Mouse (Mus musculus): ENCODE measurements around the gene Zfp503.

DNA sequence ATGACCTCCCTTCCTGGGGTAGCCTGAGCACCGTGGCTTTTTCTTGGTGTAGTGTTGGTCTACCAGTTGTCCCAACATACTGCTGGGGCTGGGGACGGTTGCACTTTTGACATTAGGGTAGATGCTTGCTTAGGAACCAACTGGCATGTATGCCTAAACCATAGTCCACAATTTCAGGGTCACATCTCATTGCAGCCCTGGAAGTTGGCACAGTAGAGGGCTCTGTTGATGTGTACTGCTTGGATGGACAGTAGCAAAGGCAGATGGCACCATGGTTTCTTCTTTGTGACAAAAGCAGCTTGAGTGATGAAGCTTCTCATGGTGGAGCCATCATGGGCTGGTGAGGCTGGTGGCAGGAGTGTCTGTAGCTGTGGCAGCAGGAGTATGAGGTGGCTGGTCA lies 52.3 kb downstream of the Zfp503 start:
- TF ChIP-seq CTCF (IDR thresholded peaks at IDR 0.05; ENCODE audit: low read depth, low read length) (no peak), POLR2A (IDR thresholded peaks at IDR 0.05; ENCODE audit: borderline replicate concordance, low read depth, low read length) (no peak)
